Mouse (Mus musculus) Muller cell, postnatal 12 days (primary cell): ENCODE results near the gene Ift57.
A peak's percentile ranks its signal among the peaks of the same experiment; 100 is the strongest.

ENCODE experiments used
- DNase-seq: peaks from one replicate; pipeline ENCODE4 v3.0.0-alpha.2; 2015; ENCODE audit errors: inconsistent ontology term

The Ift57 gene

DNA sequence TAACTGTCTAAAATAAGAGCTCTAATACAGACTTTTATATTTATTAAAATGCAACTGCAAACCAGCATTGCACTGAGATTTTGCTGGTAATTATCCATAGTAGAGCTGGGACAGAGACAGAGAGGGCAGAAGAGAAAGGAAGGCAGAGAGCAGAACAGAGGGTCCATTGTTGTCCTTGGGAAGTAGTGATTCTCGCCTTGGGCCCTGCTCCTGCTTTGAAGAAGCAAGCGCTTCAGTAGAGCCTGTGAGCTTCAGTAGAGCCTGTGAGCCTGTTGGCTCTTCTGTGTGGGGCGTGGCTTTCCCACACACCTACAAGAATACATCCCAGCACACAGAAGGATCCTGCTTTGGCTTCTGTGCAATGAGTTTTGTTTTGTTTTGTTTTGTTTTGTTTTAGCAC lies 54.3 kb downstream of the Ift57 start:
- peak; percentile 58 for DNase-seq

DNA sequence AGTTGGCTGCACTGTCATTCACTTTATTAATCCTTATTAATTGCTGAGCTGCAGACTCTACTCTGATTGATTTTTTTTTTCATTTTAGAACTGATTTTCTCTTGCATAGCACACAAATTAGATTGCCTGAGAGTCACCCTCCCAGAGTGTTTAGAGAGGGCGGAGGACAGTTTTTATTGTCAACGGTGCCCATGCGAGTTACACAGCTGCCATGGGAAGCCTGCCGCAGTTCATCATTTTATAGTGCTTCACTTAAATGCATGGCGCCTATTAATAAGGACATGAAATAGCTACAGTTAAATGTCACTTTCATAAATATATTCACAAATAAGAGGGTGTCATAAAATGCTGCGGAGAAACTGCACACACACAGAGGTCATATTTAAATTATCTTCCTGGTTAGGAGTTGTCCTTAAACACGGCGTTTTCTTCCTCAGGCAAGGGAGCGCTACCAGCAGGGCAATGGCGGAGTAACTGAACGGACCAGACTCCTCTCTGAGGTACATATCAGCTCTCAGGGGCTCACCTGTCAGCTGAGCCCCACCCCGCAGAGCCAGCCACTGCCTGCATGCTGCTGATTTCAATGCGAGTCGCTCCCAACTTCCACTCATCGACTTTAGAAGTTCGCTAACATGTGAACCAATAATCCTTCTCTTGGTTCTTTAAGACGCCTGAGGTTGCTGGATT lies 61.6 kb downstream of the Ift57 start:
- no peak for DNase-seq

DNA sequence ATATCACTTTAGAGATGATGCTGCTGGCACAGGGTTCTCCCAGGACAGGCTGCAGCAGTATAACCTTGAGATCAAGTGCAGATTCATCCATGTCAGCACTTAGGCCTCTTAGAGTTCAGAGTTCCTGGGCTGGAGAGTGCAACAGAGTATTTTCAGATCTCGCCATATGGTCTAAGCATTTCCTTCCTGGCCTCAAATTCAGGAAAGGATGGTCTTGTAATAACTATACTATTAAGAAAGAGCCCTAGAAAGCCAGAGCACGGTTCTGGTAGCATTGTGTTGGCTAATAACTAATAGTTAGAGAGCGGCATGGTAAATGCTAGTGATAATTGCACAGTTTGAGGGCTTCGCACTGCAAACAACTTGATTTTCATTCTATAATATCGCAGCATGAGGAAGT lies 62.9 kb downstream of the Ift57 start:
- DNase-seq: no peak

DNA sequence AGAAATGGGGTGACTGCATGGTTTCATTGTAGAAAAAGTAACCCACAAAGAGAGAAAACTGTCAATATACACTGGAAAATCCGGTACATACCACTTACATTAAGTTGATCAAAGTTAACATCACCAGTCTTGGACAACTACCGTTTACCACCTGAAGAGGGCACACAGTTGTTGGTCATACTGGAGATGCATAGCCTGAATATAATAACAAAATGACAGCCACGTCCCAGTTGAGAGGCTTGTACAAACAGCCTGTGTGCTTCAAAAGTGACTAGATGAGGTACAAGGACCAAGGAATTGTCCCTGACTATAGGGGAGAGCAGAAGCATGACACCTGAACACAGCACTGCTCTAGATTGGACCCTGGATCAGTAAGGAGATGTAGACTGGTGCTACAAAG lies 67.3 kb downstream of the Ift57 start:
- no peak for DNase-seq

DNA sequence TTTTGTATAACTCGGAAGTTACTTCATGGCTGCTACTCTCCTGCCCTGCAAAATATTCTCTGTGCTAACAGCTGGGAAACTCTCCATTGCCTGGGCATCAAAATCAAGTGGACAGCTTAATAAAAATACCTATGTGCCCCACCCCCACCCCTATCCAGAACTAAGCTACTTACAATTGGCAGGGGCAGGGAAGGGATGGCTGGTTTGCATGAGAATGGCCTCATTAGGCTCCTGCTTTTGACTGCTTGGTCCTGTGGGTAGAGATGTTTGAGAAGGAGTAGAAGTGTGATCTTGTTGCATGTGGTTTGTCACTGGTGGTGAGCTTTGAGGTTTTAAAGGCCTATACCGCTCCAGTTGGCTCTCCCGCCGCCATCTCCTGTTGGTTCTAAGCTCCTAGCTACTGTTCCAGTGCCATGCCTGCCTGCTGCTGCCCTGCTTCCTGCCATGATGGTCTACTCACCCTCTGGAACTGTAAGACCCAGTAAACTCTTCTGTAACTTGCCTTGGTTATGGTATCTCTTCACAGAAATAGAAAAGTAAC lies 69.5 kb downstream of the Ift57 start:
- no peak for DNase-seq

GRCm38 (mm10) chr16:49769831-49770261 lies 70.8 kb downstream of the Ift57 start:
- no peak for DNase-seq

DNA sequence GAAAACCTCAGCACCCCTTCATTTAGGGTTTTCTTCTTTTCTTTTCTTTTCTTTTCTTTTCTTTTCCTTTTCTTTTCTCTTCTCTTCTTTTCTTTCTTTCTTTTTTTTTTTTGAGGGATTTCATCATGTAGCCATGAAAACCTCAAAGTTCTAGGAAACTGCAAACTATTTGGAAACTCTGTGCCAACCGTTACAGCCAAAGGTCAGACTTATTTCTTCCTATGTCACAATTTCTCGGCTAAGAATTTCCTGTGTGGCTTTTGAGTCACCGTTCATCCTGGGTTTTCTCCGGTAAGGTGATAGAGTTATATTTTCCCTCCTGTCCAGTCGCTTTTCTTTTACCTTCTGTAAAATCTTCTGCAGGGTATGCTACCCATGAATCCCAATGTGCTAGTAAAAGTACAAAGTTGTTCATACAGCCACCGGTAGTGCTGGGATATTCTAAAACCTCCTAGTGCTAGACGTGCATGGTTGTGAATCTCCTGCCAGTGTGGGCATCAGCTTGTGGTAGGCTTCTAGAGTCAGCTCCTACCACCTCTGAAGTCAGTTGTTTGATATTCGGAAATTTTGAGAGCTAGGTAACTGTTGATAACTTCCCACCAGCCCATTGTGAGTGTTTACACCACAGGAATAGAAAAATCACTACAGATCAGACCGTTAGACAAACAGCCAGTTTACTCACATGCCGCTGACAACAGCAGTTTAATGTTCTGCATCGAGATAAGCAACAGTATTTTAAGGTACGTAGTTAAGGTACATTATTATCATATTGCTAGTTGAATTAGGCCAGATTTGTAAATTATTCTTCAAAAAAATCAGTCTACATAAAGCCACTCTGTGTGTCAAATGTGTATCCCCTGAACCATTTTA lies 71.5 kb downstream of the Ift57 start:
- DNase-seq: no peak

DNA sequence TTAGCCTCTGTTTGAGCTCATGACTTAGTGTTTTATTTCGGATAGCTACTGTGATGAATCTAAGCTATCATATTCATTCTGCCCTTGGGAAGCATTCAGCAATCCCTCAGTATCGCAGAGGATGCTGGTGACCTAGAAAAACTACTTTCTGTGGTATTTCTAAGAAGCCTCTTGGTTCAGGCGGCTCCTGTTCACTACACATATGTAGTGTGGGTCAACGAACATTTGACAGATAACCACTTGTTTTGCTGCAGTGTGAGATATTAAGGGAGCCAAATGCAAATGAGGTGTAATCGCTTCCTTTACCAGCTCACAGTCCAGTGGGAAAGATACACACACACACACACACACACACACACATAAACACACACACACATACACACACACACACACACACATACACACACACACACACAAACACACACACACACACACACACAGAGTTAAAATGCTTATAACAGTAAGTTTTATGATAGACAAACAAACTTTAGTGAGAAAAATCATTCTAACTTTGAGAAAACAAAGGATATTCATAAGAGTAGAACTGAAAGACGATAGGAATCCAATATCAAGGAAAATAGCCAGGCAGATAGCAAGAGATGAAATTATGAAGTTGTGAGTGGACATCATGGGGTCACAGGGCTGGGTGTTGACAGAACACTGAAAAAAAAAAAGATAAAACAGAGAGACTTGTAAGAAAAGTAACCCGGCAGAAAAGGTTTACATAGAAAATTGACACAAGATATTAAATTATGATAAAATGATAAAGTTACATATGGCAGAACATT lies 72.8 kb downstream of the Ift57 start:
- no peak for DNase-seq

DNA sequence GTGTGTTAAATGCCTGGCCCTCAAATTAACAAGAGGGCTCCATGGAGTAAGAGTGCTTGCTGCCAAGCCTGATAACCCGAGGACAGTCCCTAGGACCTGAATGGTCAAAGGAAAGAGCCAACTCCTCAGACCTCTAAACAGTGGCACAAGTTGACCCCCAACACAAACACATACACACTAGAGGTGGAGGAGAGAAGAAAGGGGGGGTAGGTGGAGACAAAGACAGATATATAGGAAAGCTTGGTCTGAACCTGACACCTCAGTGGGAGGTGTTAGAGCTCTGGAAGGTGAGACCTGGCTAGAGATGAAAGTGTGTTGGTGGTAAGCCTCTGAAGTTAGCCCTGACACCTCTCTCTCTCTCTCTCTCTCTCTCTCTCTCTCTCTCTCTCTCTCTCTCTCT lies 73.5 kb downstream of the Ift57 start:
- no peak for DNase-seq

DNA sequence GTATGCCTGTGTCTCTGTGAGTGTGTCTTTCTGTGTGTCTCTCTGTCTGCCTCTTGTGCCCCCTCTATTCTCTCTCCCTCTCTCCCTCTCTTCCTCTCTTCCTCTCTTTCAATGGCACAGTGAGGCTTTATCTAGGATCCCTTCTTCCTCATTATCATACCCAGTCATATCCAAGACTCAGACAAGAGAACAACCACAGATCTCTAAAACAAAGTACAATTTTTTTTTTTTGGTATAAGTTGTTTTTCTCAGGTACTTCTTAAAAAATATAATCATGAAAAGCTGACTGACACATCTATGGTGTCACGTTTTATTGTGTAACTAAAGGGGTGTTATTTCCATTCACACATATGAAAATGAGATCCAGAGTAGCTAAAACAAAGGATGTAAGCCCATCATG lies 74.0 kb downstream of the Ift57 start:
- DNase-seq: no peak

- DNase-seq: no peak
Measured at GRCm38 (mm10) chr16:49774059-49775001, 75.3 kb downstream of the Ift57 start.

- no peak for DNase-seq
Measured at GRCm38 (mm10) chr16:49775002-49775966, 76.3 kb downstream of the Ift57 start.

GRCm38 (mm10) chr16:49776981-49777380 lies 77.9 kb downstream of the Ift57 start:
- no peak for DNase-seq

DNA sequence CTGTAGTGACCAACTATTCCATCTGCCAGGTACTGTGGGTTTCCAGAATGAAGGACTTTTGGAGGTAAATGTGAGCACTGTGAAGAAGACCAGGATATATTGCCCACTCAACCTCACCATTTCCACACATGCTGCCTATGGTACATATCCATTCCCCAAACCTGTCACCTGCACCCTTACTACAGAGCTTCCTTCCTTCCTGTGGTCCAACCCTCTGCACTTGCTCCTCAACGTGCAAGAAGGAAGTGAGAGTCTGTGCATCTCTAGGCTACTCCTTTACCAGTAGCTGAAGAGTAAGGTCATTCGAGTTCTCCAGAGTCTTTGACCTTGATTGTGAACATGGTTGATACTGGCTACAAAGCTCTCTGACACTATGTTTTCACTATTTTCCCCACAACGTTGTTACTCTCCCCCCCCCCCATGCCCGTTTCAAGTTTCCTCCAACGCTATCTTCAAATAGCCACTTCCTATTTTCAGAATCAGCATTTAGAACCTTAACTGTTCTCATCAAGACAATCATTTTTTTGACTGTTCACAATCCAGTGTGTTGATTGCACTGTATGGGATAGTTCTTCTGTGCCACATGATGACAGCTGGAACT lies 82.6 kb downstream of the Ift57 start:
- no peak for DNase-seq

DNA sequence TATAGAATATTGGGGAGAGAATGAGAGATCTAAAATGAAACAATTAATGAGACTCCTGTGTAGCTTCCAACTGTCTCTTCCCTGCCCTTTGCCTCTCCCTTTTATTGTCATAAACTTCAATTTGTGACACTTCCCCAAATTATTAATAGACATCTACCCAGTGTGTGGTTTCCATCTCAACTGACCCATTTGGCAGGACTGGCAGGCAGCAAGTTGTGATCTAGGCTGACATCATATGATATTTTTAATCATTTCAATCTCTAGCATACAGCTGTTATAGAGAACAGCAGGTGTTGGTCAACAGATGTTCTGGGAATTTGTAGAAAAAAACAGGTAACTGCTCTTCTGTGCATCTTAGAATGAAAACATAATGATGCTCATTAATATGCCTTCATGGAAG lies 84.3 kb downstream of the Ift57 start:
- DNase-seq: no peak

GRCm38 (mm10) chr16:49786116-49786515 lies 87.1 kb downstream of the Ift57 start:
- DNase-seq: no peak

- no peak for DNase-seq
Measured at GRCm38 (mm10) chr16:49787714-49788113, 88.7 kb downstream of the Ift57 start.

GRCm38 (mm10) chr16:49790575-49791465 lies 91.8 kb downstream of the Ift57 start:
- no peak for DNase-seq
